Mouse (Mus musculus) heart, embryonic 15.5 days (tissue): ENCODE results near the gene Kmt5c. TPM values are rescaled to one million over a fixed set of nuclear protein-coding genes. Genes with fewer than 3 reads are reported as not detected.
"Not testable (repeated sequence)": the region's sequence is repeated elsewhere in the genome, so short reads cannot be mapped to it uniquely, and the experiment has no call there.

Source experiments
- ATAC-seq: fragments of 200-750 bp; cut with Nextera tagmentation; replicated peaks from 2 replicates; pipeline ENCODE4 v1.8.0; 2017; ENCODE audit warnings: low read depth, moderate TSS enrichment; ENCODE audit not compliant: insufficient number of reproducible peaks, insufficient read depth, low FRiP score
- H3K27ac ChIP-seq: fragments of 300-500 bp; sonication (generic); 2 replicates; pipeline ENCODE4 v1.5.1; 2015; ENCODE audit warnings: mild to moderate bottlenecking, inconsistent platforms
- H3K27me3 ChIP-seq: fragments of 300-500 bp; sonication (generic); 2 replicates; pipeline ENCODE4 v1.6.1; 2015; ENCODE audit warnings: inconsistent platforms
- H3K36me3 ChIP-seq: fragments of 300-500 bp; sonication (generic); 2 replicates; pipeline ENCODE4 v1.6.1; 2015; ENCODE audit warnings: mild to moderate bottlenecking, inconsistent platforms
- H3K4me1 ChIP-seq: fragments of 300-500 bp; sonication (generic); replicated peaks from 2 replicates; pipeline ENCODE4 v1.6.1; 2015; ENCODE audit warnings: inconsistent platforms
- H3K4me2 ChIP-seq: fragments of 300-500 bp; sonication (generic); 2 replicates; pipeline ENCODE4 v1.6.1; 2015; ENCODE audit warnings: inconsistent platforms, mild to moderate bottlenecking, moderate library complexity
- H3K4me3 ChIP-seq: fragments of 300-500 bp; sonication (generic); 2 replicates; pipeline ENCODE4 v1.5.1; 2015; ENCODE audit warnings: mild to moderate bottlenecking, inconsistent platforms
- H3K9ac ChIP-seq: fragments of 300-500 bp; sonication (generic); 2 replicates; pipeline ENCODE4 v1.6.1; 2015; ENCODE audit warnings: mild to moderate bottlenecking, inconsistent platforms
- H3K9me3 ChIP-seq: fragments of 300-500 bp; sonication (generic); replicated peaks from 2 replicates; pipeline ENCODE4 v1.6.1; 2016; ENCODE audit warnings: inconsistent platforms
- WGBS: fragments of 180-500 bp; shearing (Covaris S2); methylation state at CpG from one replicate; pipeline ENCODE4 v1.1.7; 2015; ENCODE audit warnings: mixed read lengths; 5-methylcytosine and 5-hydroxymethylcytosine counted together
- polyA plus RNA-seq: library from polyadenylated mRNA; unstranded; fragments of >200 nt; fragmentation: Nextera tagmentation; extraction: Ambion mirVana; gene quantifications from 2 replicates; pipeline ENCODE4 v1.2.1, GENCODE M21; 2015

The Kmt5c gene
- polyA plus RNA-seq, 1 experiment from 2014 or later: 47.8 TPM

DNA sequence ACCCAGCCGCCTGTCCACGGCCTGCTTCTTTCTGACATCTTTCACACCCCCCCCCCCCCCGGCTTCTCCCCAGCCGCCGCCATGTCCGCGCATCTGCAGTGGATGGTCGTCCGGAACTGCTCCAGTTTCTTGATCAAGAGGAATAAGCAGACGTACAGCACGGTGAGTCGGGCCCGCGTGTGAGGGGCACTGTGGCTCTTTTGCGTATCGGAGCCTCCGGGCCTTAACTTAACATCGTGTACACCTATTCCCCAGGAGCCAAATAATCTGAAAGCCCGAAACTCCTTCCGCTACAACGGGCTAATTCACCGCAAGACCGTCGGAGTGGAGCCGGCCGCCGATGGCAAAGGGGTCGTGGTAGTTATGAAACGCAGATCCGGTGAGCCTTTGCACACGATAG is 53.3 kb downstream of the Kmt5c start:
- Histone ChIP-seq H3K4me1 (peaks cover 23% of the 10 kb centered on the region), H3K9ac (peak overlapping the region; percentile 95), H3K4me2 (peak overlapping the region; percentile 72), H3K27ac (peak overlapping the region; percentile 97), H3K4me3 (peak overlapping the region; percentile 95), H3K36me3 (peaks cover 40% of the 10 kb centered on the region)
- not testable (repeated sequence) for H3K9me3 ChIP-seq, ATAC-seq, H3K27me3 ChIP-seq
- WGBS: under 1% methylated on average over 31 of the region's 31 CpGs

- 32% methylated on average over 4 of the region's 4 CpGs for WGBS
- Histone ChIP-seq H3K4me1 (peaks cover 19% of the 10 kb centered on the region), H3K27ac (peak overlapping the region; percentile 97; the same call in 1 of the 2 replicates), H3K36me3 (peaks cover 40% of the 10 kb centered on the region), H3K4me3 (peak overlapping the region; percentile 95), H3K9me3 (no peaks in the 10 kb centered on the region), H3K9ac (peak overlapping the region; percentile 95), H3K27me3 (no peaks in the 10 kb centered on the region), H3K4me2 (peak overlapping the region; percentile 72)
- ATAC-seq: no peak
Observed at GRCm38 (mm10) chr7:4793674-4794073, 53.8 kb downstream of the Kmt5c start.

- H3K27me3 ChIP-seq: no peaks in the 10 kb centered on the region
Observed at GRCm38 (mm10) chr7:4794631-4795168, 54.8 kb downstream of the Kmt5c start.

GRCm38 (mm10) chr7:4795767-4796433 is 56.0 kb downstream of the Kmt5c start:
- Histone ChIP-seq H3K9ac (no peak overlapping the region), H3K27me3 (no peaks in the 10 kb centered on the region), H3K4me2 (no peak overlapping the region), H3K36me3 (peaks cover 40% of the 10 kb centered on the region), H3K4me3 (no peak overlapping the region), H3K4me1 (peaks cover 10% of the 10 kb centered on the region), H3K9me3 (no peaks in the 10 kb centered on the region), H3K27ac (no peak overlapping the region)
- WGBS: 68% methylated on average over 7 of the region's 7 CpGs
- ATAC-seq: no peak

More at GRCm38 (mm10) chr7:4794631-4795168, 54.8 kb downstream of the Kmt5c start:
- no peak overlapping the region for H3K27ac ChIP-seq
- peaks cover 10% of the 10 kb centered on the region for H3K4me1 ChIP-seq
- 75% methylated on average over 3 of the region's 3 CpGs for WGBS
- H3K4me3 ChIP-seq: peak overlapping the region; percentile 95; the same call in 1 of the 2 replicates
- no peaks in the 10 kb centered on the region for H3K9me3 ChIP-seq
- no peak overlapping the region for H3K9ac ChIP-seq
- ATAC-seq: no peak
- no peak overlapping the region for H3K4me2 ChIP-seq
- peaks cover 40% of the 10 kb centered on the region for H3K36me3 ChIP-seq

Other genes with a start within 250 kb of the Kmt5c start
- gene Ppp1r12c, start 238.4 kb upstream of the Kmt5c start, polyA plus RNA-seq: 32.5 and 43.7 TPM in 2 replicates
- gene Tnnt1, start 223.7 kb upstream of the Kmt5c start, polyA plus RNA-seq: 255 and 278 TPM in 2 replicates
- gene Tnni3, start 215.9 kb upstream of the Kmt5c start, polyA plus RNA-seq: 2,753 and 3,427 TPM in 2 replicates
- 0.96 and 1.2 TPM in 2 replicates for gene Dnaaf3, start 207.7 kb upstream of the Kmt5c start, polyA plus RNA-seq
- 1.3 and 2.0 TPM in 2 replicates for gene Syt5, start 192.6 kb upstream of the Kmt5c start, polyA plus RNA-seq
- not detected in 2 replicates for gene Ptprh, start 136.1 kb upstream of the Kmt5c start, polyA plus RNA-seq
- gene Tmem86b, start 108.7 kb upstream of the Kmt5c start, polyA plus RNA-seq: 1.5 and 1.6 TPM in 2 replicates
- 6.2 and 8.2 TPM in 2 replicates for gene Ppp6r1, start 81.1 kb upstream of the Kmt5c start, polyA plus RNA-seq
- gene Hspbp1, start 55.0 kb upstream of the Kmt5c start, polyA plus RNA-seq: 71.7 and 81.2 TPM in 2 replicates
- gene Brsk1, start 49.5 kb upstream of the Kmt5c start, polyA plus RNA-seq: 0.79 TPM in 2 replicates
- gene Tmem150b, start 14.9 kb upstream of the Kmt5c start, polyA plus RNA-seq: 0.11 TPM in 1 of 2 replicates, not detected in the other
- gene Cox6b2, start 13.0 kb downstream of the Kmt5c start, polyA plus RNA-seq: 34.9 and 35.6 TPM in 2 replicates
- not detected in 2 replicates for gene Fam71e2, start 31.2 kb downstream of the Kmt5c start, polyA plus RNA-seq
- 0.06 TPM in 1 of 2 replicates, not detected in the other for gene Il11, start 42.7 kb downstream of the Kmt5c start, polyA plus RNA-seq
- 0.25 TPM in 1 of 2 replicates, not detected in the other for gene Tmem190, start 42.8 kb downstream of the Kmt5c start, polyA plus RNA-seq
- gene Tmem238, start 49.5 kb downstream of the Kmt5c start, polyA plus RNA-seq: 4.2 and 5.0 TPM in 2 replicates
- 197 and 209 TPM in 2 replicates for gene Rpl28, start 52.8 kb downstream of the Kmt5c start, polyA plus RNA-seq
- 283 and 347 TPM in 2 replicates for gene Ube2s, start 72.5 kb downstream of the Kmt5c start, polyA plus RNA-seq
- 0.05 and 0.14 TPM in 2 replicates for gene Shisa7, start 104.6 kb downstream of the Kmt5c start, polyA plus RNA-seq
- 3.0 and 4.8 TPM in 2 replicates for gene Isoc2b, start 130.1 kb downstream of the Kmt5c start, polyA plus RNA-seq
- 1.3 and 1.6 TPM in 2 replicates for gene Isoc2a, start 137.0 kb downstream of the Kmt5c start, polyA plus RNA-seq
- gene Gm36210, start 166.4 kb downstream of the Kmt5c start, polyA plus RNA-seq: not detected in 2 replicates
- gene Zfp628, start 175.1 kb downstream of the Kmt5c start, polyA plus RNA-seq: 2.1 and 3.0 TPM in 2 replicates
- gene Nat14, start 181.9 kb downstream of the Kmt5c start, polyA plus RNA-seq: 4.2 and 5.3 TPM in 2 replicates
- 2.6 and 3.3 TPM in 2 replicates for gene Ssc5d, start 185.7 kb downstream of the Kmt5c start, polyA plus RNA-seq
- gene Sbk2, start 224.3 kb downstream of the Kmt5c start, polyA plus RNA-seq: 4.8 and 5.3 TPM in 2 replicates
- 0.33 and 0.55 TPM in 2 replicates for gene Sbk3, start 231.1 kb downstream of the Kmt5c start, polyA plus RNA-seq